In the genomic region with DNA sequence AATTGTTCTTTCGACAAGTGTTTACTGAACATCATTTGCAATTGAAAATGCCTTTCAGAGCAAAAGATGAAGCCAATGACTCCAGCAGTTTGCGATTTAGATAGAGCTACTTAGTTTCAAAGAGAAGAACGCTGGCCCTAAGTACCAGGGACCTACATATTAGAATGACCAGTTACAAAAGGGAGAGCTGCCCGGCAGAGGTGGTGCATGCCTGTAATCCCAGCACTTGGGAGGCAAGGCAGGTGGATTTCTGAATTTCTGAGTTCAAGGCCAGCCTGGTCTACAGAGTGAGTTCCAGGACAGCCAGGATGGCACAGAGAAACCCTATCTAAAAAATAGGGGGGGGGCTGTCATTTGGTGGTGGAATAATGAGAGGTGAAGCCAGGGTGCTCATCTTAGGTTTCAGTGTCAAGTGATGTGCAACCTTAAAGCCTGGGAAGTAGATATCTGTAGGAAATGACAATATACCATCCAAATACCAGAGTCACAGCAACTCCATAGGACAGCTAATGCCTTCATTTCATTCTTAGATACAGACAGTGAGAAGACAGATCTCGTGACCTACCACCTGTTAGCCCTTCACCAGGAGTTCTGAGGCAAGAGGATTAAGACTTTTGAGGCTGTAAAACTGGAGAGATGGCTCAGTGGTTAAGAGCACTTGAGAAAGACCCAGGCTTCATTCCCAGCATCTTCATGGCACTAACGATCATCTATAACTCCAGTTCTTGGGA, we compare ENCODE assay signal across 9 mouse cellular contexts. TPM values are rescaled to one million over a fixed set of nuclear protein-coding genes. Genes with fewer than 3 reads are reported as not detected.
A peak's percentile ranks its signal among the peaks of the same experiment; 100 is the strongest.
DNase-seq lines count a peak whose midpoint lies in the region; ATAC-seq and TF ChIP-seq lines count a peak whose summit lies in the region.
"Had no signal": no experiment of that assay in that cellular context is flagged by ENCODE, and none has a peak within 500 bp of the region (broad histone marks: within the 10 kb centered on the region; RNA-seq: fewer than 3 reads in every experiment).

No protein-coding gene starts in this region.

- no peak for TF ChIP-seq CTCF in G1E (IDR thresholded peaks at IDR 0.05; ENCODE audit: low read depth, low read length)

- no peak overlapping the region for H3K27ac ChIP-seq in heart, embryonic 11.5 days (ENCODE audit: low read depth, low read length)
- peak overlapping the region; percentile 96 for H3K27ac ChIP-seq in hindbrain, embryonic 14.5 days
- H3K27ac ChIP-seq in midbrain, embryonic 11.5 days (ENCODE audit: low read depth, low read length), result no peak overlapping the region

- no peak overlapping the region; the same call in 1 of the 2 replicates for H3K4me3 ChIP-seq in heart, embryonic 11.5 days (ENCODE audit: low read depth, low read length)
- peak overlapping the region; percentile 79; the same call in 1 of the 2 replicates for H3K4me3 ChIP-seq in G1E (ENCODE audit: low read depth, low read length)
- H3K4me3 ChIP-seq in hindbrain, embryonic 14.5 days (replicated peaks; ENCODE audit: low read length), result peak overlapping the region; percentile 99
- peak overlapping the region; percentile 96; the same call in 1 of the 2 replicates for H3K4me3 ChIP-seq in midbrain, embryonic 11.5 days (ENCODE audit: low read depth, low read length)

- H3K4me1 ChIP-seq in heart, embryonic 11.5 days (ENCODE audit: control insufficient read depth, insufficient read depth, low read length), result peaks cover 22% of the 10 kb centered on the region
- peaks cover 69% of the 10 kb centered on the region for H3K4me1 ChIP-seq in G1E (ENCODE audit: insufficient read depth, low read depth, low read length)
- H3K4me1 ChIP-seq in hindbrain, embryonic 14.5 days (replicated peaks; ENCODE audit: control insufficient read depth, insufficient read depth, low read length), result peaks cover 21% of the 10 kb centered on the region
- H3K4me1 ChIP-seq in midbrain, embryonic 11.5 days (ENCODE audit: control insufficient read depth, insufficient read depth, low read length), result peaks cover 18% of the 10 kb centered on the region

- no peaks in the 10 kb centered on the region for H3K36me3 ChIP-seq in heart, embryonic 11.5 days (ENCODE audit: control insufficient read depth, insufficient read depth, low read length)
- H3K36me3 ChIP-seq in G1E (replicated peaks), result peaks cover 9% of the 10 kb centered on the region
- H3K36me3 ChIP-seq in hindbrain, embryonic 14.5 days (replicated peaks; ENCODE audit: control insufficient read depth, insufficient read depth), result no peaks in the 10 kb centered on the region
- no peaks in the 10 kb centered on the region for H3K36me3 ChIP-seq in midbrain, embryonic 11.5 days (ENCODE audit: control insufficient read depth, insufficient read depth, low read length)

- no peak for ATAC-seq in heart, embryonic 11.5 days (replicated peaks; ENCODE audit: insufficient number of reproducible peaks, low FRiP score, low TSS enrichment)
- no peak for ATAC-seq in G1E (ENCODE audit: extremely low read depth, insufficient number of reproducible peaks, low FRiP score, poor library complexity, severe bottlenecking)
- no peak for ATAC-seq in hindbrain, embryonic 14.5 days (ENCODE audit: low FRiP score)
- no peak for ATAC-seq in midbrain, embryonic 11.5 days (ENCODE audit: low FRiP score)

- H3K4me2 ChIP-seq in heart, embryonic 11.5 days, result peak overlapping the region; percentile 79
- peak overlapping the region; percentile 88 for H3K4me2 ChIP-seq in hindbrain, embryonic 14.5 days (replicated peaks)
- H3K4me2 ChIP-seq in midbrain, embryonic 11.5 days, result peak overlapping the region; percentile 73; the same call in 1 of the 2 replicates

- 58% methylated on average over 6 of the region's 6 CpGs for WGBS in heart, embryonic 11.5 days (ENCODE audit: insufficient replicate concordance)
- 56% methylated on average over 6 of the region's 6 CpGs for WGBS in hindbrain, embryonic 14.5 days
- WGBS in midbrain, embryonic 11.5 days, result 52% methylated on average over 6 of the region's 6 CpGs

- H3K9me3 ChIP-seq in heart, embryonic 11.5 days (replicated peaks; ENCODE audit: control insufficient read depth, low read length), result no peaks in the 10 kb centered on the region
- no peaks in the 10 kb centered on the region for H3K9me3 ChIP-seq in G1E (replicated peaks)
- H3K9me3 ChIP-seq in hindbrain, embryonic 14.5 days (ENCODE audit: control insufficient read depth, low read length), result no peaks in the 10 kb centered on the region
- no peaks in the 10 kb centered on the region for H3K9me3 ChIP-seq in midbrain, embryonic 11.5 days (ENCODE audit: control insufficient read depth, low read length)

- H3K9ac ChIP-seq in heart, embryonic 11.5 days (ENCODE audit: low read depth, low read length), result no peak overlapping the region
- H3K9ac ChIP-seq in hindbrain, embryonic 14.5 days, result peak overlapping the region; percentile 97
- H3K9ac ChIP-seq in midbrain, embryonic 11.5 days (ENCODE audit: low read length), result peak overlapping the region; percentile 97

- no peaks in the 10 kb centered on the region for H3K27me3 ChIP-seq in heart, embryonic 11.5 days (ENCODE audit: control insufficient read depth, insufficient read depth, low read length)
- H3K27me3 ChIP-seq in G1E (ENCODE audit: insufficient read depth, low read length), result no peaks in the 10 kb centered on the region
- no peaks in the 10 kb centered on the region for H3K27me3 ChIP-seq in hindbrain, embryonic 14.5 days (ENCODE audit: control insufficient read depth, insufficient read depth, low read length)
- H3K27me3 ChIP-seq in midbrain, embryonic 11.5 days (ENCODE audit: control insufficient read depth, insufficient read depth, low read length), result no peaks in the 10 kb centered on the region

- no peak for DNase-seq in heart, adult 8-10 months (ENCODE audit: low spot score)
- DNase-seq in G1E (ENCODE audit: low spot score), result no peak
- no peak for DNase-seq in hindbrain, embryonic 14.5 days (ENCODE audit: low spot score)
- DNase-seq in midbrain, embryonic 11.5 days (ENCODE audit: low spot score, missing footprints), result no peak
- no peak for DNase-seq in thymus, postnatal 4 days
- DNase-seq in layer of hippocampus, postnatal 10 days (ENCODE audit: low spot score in 2 of 2), result no peak
- no peak for DNase-seq in left cerebral cortex, adult 11 months (ENCODE audit: low spot score)
- DNase-seq: adrenal gland, adult 8-10 months had no signal

RNA-seq across cellular contexts. Expression of a gene that starts 1.6 kb away (rescaled TPM):
- 42.7 and 56.3 TPM in 2 replicates for polyA plus RNA-seq in heart, embryonic 11.5 days (2014; fragmentation: Nextera tagmentation; extraction: Ambion mirVana)
- 100 to 1,000 TPM in 3 of 4 experiments, 10 to 100 TPM in 1; 93.7 to 126 (median 111) TPM for total RNA-seq in heart, adult 8-10 months (2022)
- total RNA-seq in G1E (2014; fragmentation: Nextera tagmentation), result 224 and 234 TPM in 2 replicates
- 58.3 and 119 TPM in 2 replicates for total RNA-seq in G1E (2017)
- polyA plus RNA-seq in G1E (2012), result 209 and 240 TPM in 2 replicates
- 121 and 139 TPM in 2 replicates for polyA plus RNA-seq in hindbrain, embryonic 14.5 days (2014; fragmentation: Nextera tagmentation; extraction: Ambion mirVana)
- polyA plus RNA-seq in midbrain, embryonic 11.5 days (2014; fragmentation: Nextera tagmentation; extraction: Ambion mirVana), result 74.3 and 77.7 TPM in 2 replicates
- 100 to 1,000 TPM; 160 to 186 TPM for total RNA-seq in layer of hippocampus, postnatal 10 days (2021)

RNA-seq across cellular contexts. Expression of a gene that starts 55.2 kb away (rescaled TPM):
- 22.9 and 25.1 TPM in 2 replicates for polyA plus RNA-seq in heart, embryonic 11.5 days (2014; fragmentation: Nextera tagmentation; extraction: Ambion mirVana)
- 100 to 1,000 TPM in 2 of 4 experiments, 10 to 100 TPM in 2; 96.2 to 103 (median 100) TPM for total RNA-seq in heart, adult 8-10 months (2022)
- total RNA-seq in G1E (2014; fragmentation: Nextera tagmentation), result 35.9 and 67.9 TPM in 2 replicates
- 8.2 and 18.1 TPM in 2 replicates for total RNA-seq in G1E (2017)
- 53.1 and 54.9 TPM in 2 replicates for polyA plus RNA-seq in G1E (2012)
- 17.3 and 20.8 TPM in 2 replicates for polyA plus RNA-seq in hindbrain, embryonic 14.5 days (2014; fragmentation: Nextera tagmentation; extraction: Ambion mirVana)
- 15.1 and 16.7 TPM in 2 replicates for polyA plus RNA-seq in midbrain, embryonic 11.5 days (2014; fragmentation: Nextera tagmentation; extraction: Ambion mirVana)
- 10 to 100 TPM; 33.4 to 38.2 TPM for total RNA-seq in layer of hippocampus, postnatal 10 days (2021)
